Mouse (Mus musculus) megakaryocyte, embryonic 14.5 days (primary cell): ENCODE results near the gene Hspd1. TPM values are rescaled to one million over a fixed set of nuclear protein-coding genes. Genes with fewer than 3 reads are reported as not detected.
A peak's percentile ranks its signal among the peaks of the same experiment; 100 is the strongest.

Source experiments
- H3K27me3 ChIP-seq: replicated peaks from 2 replicates; pipeline ENCODE3; 2012; ENCODE audit warnings: inconsistent platforms
- H3K36me3 ChIP-seq: replicated peaks from 2 replicates; pipeline ENCODE3; 2012; ENCODE audit warnings: low read length, inconsistent platforms, mixed read lengths
- H3K4me1 ChIP-seq: 2 replicates; pipeline ENCODE4 v1.6.1; 2012; ENCODE audit warnings: inconsistent platforms
- H3K4me3 ChIP-seq: replicated peaks from 2 replicates; pipeline ENCODE3; 2012; ENCODE audit warnings: moderate library complexity, mild to moderate bottlenecking, inconsistent platforms
- H3K9me3 ChIP-seq: 2 replicates; pipeline ENCODE4 v1.6.1; 2012; ENCODE audit warnings: inconsistent platforms
- FLI1 ChIP-seq: IDR thresholded peaks from 2 replicates; pipeline ENCODE4 v1.6.1; 2012; ENCODE audit warnings: low read length, inconsistent platforms, mixed read lengths
- GATA1 ChIP-seq: IDR thresholded peaks from 3 replicates; pipeline ENCODE4 v1.6.1; 2012; ENCODE audit warnings: mixed read lengths, low read length, inconsistent platforms, borderline replicate concordance
- polyA plus RNA-seq: library from polyadenylated mRNA; stranded (reverse); fragments of >175 nt; gene quantifications from 2 replicates; pipeline ENCODE4 v1.2.3, GENCODE M21; 2012; ENCODE audit warnings: low replicate concordance; ENCODE audit not compliant: insufficient read depth

Gene Hspd1
- polyA plus RNA-seq, 1 experiment = 31.5 TPM

DNA sequence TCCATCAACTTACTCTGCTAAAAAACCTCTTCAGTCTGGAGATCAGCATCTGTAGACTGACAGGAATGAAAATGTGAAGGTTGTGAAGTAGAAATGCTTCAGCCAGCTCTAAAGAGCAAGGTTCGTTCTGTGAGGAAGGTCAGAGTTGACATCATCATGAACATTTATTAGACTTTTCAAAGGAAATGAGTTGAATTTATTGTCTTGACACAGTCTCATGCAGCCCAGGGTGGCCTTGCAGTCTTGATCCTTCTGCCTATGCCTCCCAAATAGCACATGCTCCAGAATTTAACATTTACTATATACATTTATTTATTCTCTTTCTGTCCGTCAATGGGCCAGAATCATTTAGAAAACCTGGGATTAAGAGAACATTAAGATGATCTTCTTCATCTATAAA, 35.5 kb upstream of the Hspd1 start:
- no peak overlapping the region for H3K4me3 ChIP-seq
- H3K4me1 ChIP-seq = no peaks in the 10 kb centered on the region
- H3K36me3 ChIP-seq = no peaks in the 10 kb centered on the region
- H3K27me3 ChIP-seq = no peaks in the 10 kb centered on the region
- peaks cover 9% of the 10 kb centered on the region for H3K9me3 ChIP-seq
- TF ChIP-seq GATA1 = no peak
- no peak for TF ChIP-seq FLI1

GRCm38 (mm10) chr1:55123046-55123445, 35.0 kb upstream of the Hspd1 start:
- no peak for TF ChIP-seq FLI1
- no peak for TF ChIP-seq GATA1
- Histone ChIP-seq H3K9me3 (peaks cover 9% of the 10 kb centered on the region), H3K27me3 (no peaks in the 10 kb centered on the region), H3K4me1 (no peaks in the 10 kb centered on the region), H3K36me3 (no peaks in the 10 kb centered on the region), H3K4me3 (no peak overlapping the region)

DNA sequence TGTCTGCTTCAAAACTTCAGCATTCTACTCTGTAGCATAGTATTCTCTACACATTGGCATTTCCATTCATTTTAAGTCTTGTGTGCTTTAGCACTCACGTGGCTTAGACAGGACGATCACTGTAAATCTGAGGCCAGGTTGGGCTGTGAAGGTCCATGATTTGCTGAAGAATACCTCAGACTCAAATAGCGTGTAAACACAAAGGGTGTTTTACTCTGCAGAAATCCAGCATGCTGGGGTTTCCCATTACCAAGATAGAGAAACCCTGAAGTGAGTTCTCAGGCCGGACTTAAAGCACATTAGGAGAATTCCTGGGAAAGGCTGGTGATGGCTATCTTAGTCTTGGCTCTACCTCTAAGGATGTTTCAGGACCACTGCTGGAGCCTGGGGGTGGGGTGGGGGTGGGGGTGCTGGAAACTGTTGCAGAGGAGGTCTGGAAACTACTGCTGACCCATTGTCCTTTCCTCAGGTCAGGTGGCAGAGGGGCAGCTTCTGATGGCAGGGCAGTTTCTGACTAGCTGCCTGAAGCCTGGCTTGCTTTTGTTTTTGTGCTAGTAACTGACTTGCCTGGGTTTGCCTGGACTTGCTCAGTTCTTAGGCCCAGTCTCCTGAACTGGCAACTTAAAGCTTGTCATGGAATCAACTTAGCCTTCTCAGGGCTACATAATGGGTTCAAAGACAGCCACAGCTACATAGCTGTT, 21.2 kb upstream of the Hspd1 start:
- peaks cover 5% of the 10 kb centered on the region for H3K9me3 ChIP-seq

DNA sequence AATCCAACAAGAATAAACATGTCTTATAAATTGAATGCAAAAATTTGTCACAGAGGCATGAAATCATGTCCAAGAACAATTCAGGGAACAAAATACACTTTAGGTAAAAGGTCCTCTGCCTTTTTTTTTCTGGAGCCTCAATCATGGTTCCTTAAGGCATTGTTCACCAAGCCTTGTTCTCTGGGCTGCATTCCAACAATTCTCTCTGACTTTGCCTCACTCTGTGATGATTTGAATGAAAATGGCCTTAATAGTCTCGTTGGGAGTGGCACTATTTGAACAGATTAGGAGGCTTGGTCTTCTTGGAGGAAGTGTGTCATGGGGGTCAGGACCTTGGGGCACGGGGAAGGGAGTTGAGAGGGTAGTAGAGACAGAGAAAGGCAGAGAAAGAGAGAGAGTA, 20.4 kb upstream of the Hspd1 start:
- no peaks in the 10 kb centered on the region for H3K36me3 ChIP-seq
- no peak for TF ChIP-seq GATA1
- no peak for TF ChIP-seq FLI1
- no peaks in the 10 kb centered on the region for H3K27me3 ChIP-seq
- H3K4me1 ChIP-seq = no peaks in the 10 kb centered on the region
- H3K4me3 ChIP-seq = no peak overlapping the region
- peaks cover 10% of the 10 kb centered on the region for H3K9me3 ChIP-seq

More for the DNA sequence above, 21.2 kb upstream of the Hspd1 start:
- no peaks in the 10 kb centered on the region for H3K36me3 ChIP-seq
- TF ChIP-seq GATA1 (no peak), FLI1 (no peak)
- no peak overlapping the region for H3K4me3 ChIP-seq
- H3K4me1 ChIP-seq = no peaks in the 10 kb centered on the region
- H3K27me3 ChIP-seq = no peaks in the 10 kb centered on the region

- Histone ChIP-seq H3K4me1 (no peaks in the 10 kb centered on the region), H3K27me3 (no peaks in the 10 kb centered on the region), H3K36me3 (no peaks in the 10 kb centered on the region), H3K9me3 (peaks cover 10% of the 10 kb centered on the region), H3K4me3 (no peak overlapping the region)
- TF ChIP-seq GATA1 (no peak), FLI1 (no peak)
These were observed 19.6 kb upstream of the Hspd1 start for GRCm38 (mm10) chr1:55107644-55108043.

GRCm38 (mm10) chr1:55106919-55107585, 19.0 kb upstream of the Hspd1 start:
- Histone ChIP-seq H3K27me3 (no peaks in the 10 kb centered on the region), H3K36me3 (no peaks in the 10 kb centered on the region), H3K9me3 (peaks cover 10% of the 10 kb centered on the region), H3K4me3 (no peak overlapping the region), H3K4me1 (no peaks in the 10 kb centered on the region)
- TF ChIP-seq GATA1 = no peak
- TF ChIP-seq FLI1 = no peak

DNA sequence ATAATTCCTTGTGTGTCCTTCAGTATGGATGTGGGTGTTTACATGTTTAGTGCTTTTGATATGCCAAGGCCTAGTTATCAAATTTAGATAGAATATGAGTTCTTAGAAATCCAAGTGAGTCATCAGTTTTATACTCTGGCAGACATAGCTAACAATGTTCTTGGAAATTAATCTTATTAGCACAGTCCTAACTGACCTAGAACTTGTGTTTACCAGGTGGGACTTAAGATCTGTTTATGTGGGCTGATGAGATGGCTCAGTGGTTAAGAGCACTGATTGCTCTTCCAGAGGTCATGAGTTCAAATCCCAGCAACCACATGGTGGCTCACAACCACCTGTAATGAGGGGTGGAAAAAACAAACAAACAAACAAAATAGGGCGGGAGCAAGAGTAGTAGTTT, 4.4 kb upstream of the Hspd1 start:
- Histone ChIP-seq H3K36me3 (peaks cover 37% of the 10 kb centered on the region), H3K9me3 (no peaks in the 10 kb centered on the region), H3K4me3 (no peak overlapping the region), H3K27me3 (no peaks in the 10 kb centered on the region), H3K4me1 (peaks cover 11% of the 10 kb centered on the region)
- TF ChIP-seq GATA1 (no peak), FLI1 (no peak)

GRCm38 (mm10) chr1:55092056-55092455, 4.0 kb upstream of the Hspd1 start:
- no peak overlapping the region for H3K4me3 ChIP-seq
- peaks cover 37% of the 10 kb centered on the region for H3K36me3 ChIP-seq
- H3K4me1 ChIP-seq = peaks cover 11% of the 10 kb centered on the region
- H3K27me3 ChIP-seq = no peaks in the 10 kb centered on the region
- no peaks in the 10 kb centered on the region for H3K9me3 ChIP-seq
- no peak for TF ChIP-seq FLI1
- no peak for TF ChIP-seq GATA1

GRCm38 (mm10) chr1:55089498-55090064, 1.5 kb upstream of the Hspd1 start:
- peaks cover 33% of the 10 kb centered on the region for H3K4me1 ChIP-seq
- H3K36me3 ChIP-seq = peaks cover 49% of the 10 kb centered on the region
- peak overlapping the region; percentile 97 for H3K4me3 ChIP-seq
- no peaks in the 10 kb centered on the region for H3K9me3 ChIP-seq
- TF ChIP-seq FLI1 (no peak), GATA1 (no peak)
- no peaks in the 10 kb centered on the region for H3K27me3 ChIP-seq

GRCm38 (mm10) chr1:55088611-55089497, 811 bp upstream of the Hspd1 start:
- TF ChIP-seq FLI1 (no peak), GATA1 (no peak)
- Histone ChIP-seq H3K4me1 (peaks cover 40% of the 10 kb centered on the region), H3K9me3 (no peaks in the 10 kb centered on the region), H3K27me3 (no peaks in the 10 kb centered on the region), H3K36me3 (peaks cover 50% of the 10 kb centered on the region), H3K4me3 (peak overlapping the region; percentile 97)
